Mouse (Mus musculus) midbrain, embryonic 16.5 days (tissue): ENCODE measurements around the gene Fbxl8. TPM values are rescaled to one million over a fixed set of nuclear protein-coding genes. Genes with fewer than 3 reads are reported as not detected.

Source experiments
- ATAC-seq: fragments of 200-750 bp; cut with Nextera tagmentation; 2 replicates; pipeline ENCODE4 v1.8.0; 2017; ENCODE audit warnings: moderate TSS enrichment
- H3K27ac ChIP-seq: fragments of 300-500 bp; sonication (generic); 2 replicates; pipeline ENCODE4 v1.5.1; 2014; ENCODE audit warnings: mild to moderate bottlenecking, low read length, mixed read lengths
- H3K27me3 ChIP-seq: fragments of 300-500 bp; sonication (generic); 2 replicates; pipeline ENCODE4 v1.6.1; 2014; ENCODE audit warnings: low read depth, low read length, mixed read lengths; ENCODE audit not compliant: control insufficient read depth, insufficient read depth
- H3K36me3 ChIP-seq: fragments of 300-500 bp; sonication (generic); 2 replicates; pipeline ENCODE4 v1.6.1; 2014; ENCODE audit warnings: mild to moderate bottlenecking, low read length, moderate library complexity, mixed read lengths; ENCODE audit not compliant: control insufficient read depth, insufficient read depth
- H3K4me1 ChIP-seq: fragments of 300-500 bp; sonication (generic); 2 replicates; pipeline ENCODE4 v1.6.1; 2014; ENCODE audit warnings: mild to moderate bottlenecking, low read length, mixed read lengths; ENCODE audit not compliant: control insufficient read depth, insufficient read depth
- H3K4me2 ChIP-seq: fragments of 300-500 bp; sonication (generic); 2 replicates; pipeline ENCODE4 v1.6.1; 2014; ENCODE audit warnings: mild to moderate bottlenecking, low read length, mixed read lengths
- H3K4me3 ChIP-seq: fragments of 300-500 bp; sonication (generic); 2 replicates; pipeline ENCODE4 v1.5.1; 2014; ENCODE audit warnings: low read depth, mild to moderate bottlenecking, low read length, moderate library complexity, mixed read lengths
- H3K9ac ChIP-seq: fragments of 300-500 bp; sonication (generic); 2 replicates; pipeline ENCODE4 v1.6.1; 2014; ENCODE audit warnings: low read depth, low read length, mixed read lengths
- H3K9me3 ChIP-seq: fragments of 300-500 bp; sonication (generic); replicated peaks from 2 replicates; pipeline ENCODE4 v1.6.1; 2014; ENCODE audit warnings: mild to moderate bottlenecking, low read length, mixed read lengths; ENCODE audit not compliant: control insufficient read depth, poor library complexity, severe bottlenecking
- WGBS: fragments of 180-500 bp; shearing (Covaris S2); extraction: QIAGEN DNeasy Blood & Tissue Kit; methylation state at CpG from one replicate; pipeline ENCODE4 v1.1.7; 2014; 5-methylcytosine and 5-hydroxymethylcytosine counted together
- polyA plus RNA-seq: library from polyadenylated mRNA; unstranded; fragments of >200 nt; fragmentation: Nextera tagmentation; extraction: Ambion mirVana; gene quantifications from 2 replicates; pipeline ENCODE4 v1.2.1, GENCODE M21; 2015

Fbxl8 gene
- polyA plus RNA-seq, 1 experiment from 2014 or later = 1.1 TPM

DNA sequence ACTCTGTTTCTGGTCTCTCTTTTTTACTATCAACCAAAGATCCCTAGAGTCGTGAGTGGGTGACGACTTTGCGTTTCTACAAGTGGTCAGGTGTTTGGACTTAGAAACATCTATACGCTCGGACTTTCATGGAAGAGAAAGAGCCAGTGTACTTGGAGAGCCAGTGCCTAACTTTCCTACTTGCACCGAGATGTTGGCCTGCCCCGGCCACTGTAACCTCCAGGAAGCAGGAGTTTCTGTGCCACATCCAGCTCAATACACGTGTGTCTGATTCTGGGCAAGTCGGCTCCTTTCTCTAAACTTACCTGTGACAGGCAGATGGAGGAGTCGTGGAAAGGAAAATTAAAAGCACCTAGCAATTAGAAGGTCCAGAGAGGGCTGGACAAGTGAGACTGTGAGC, 11.4 kb downstream of the Fbxl8 start, which contains the start of gene Nol3:
TSS of gene Nol3 (plus strand) at position 301 of the 400 bp plus-strand sequence.
- peak within 1 kb of the TSS; percentile 70 for H3K9ac ChIP-seq
- no peak for ATAC-seq

DNA sequence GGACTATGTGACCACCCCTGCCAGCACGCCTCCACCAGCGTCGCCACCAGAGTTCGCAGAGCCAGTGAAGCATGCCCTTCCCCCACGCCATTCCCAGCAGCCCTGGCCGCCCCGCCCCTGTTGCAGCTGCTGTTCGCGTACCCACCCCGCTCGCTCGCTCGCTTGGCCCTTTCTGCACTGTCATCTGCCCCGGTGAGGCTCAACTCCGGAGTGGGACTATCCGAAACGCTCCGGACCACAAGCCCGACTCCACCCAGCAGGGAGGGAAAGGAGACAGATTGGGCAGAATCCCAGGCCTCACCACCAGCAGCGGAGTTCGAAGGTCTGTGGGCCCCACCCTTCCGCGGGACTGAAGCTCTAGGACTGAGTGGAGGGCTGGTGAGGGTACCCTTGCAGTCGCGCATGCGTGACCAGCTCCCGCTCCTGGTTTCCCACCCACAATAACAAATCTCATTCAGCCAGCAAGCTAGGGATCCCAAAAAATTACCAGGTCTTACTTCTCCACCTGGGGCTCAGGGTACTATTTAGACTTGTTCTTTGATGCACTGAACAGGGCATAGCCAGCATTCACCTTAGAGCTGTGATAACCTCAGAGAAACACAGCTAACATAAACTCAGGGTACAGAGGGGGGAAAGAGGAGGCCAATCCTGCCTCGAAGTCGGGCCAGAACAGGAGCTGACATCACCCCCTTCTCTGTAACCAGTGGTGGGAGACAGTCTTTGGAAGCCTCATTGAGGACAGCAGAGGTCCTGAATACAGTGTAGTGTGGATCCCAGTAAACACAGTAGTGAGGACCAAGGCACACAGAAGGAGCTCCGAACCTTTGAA, 12.1 kb downstream of the Fbxl8 start:
- Histone ChIP-seq H3K9ac (peak overlapping the region; percentile 70), H3K4me3 (peak overlapping the region; percentile 55), H3K9me3 (no peaks in the 10 kb centered on the region), H3K27me3 (peaks cover 50% of the 10 kb centered on the region), H3K4me1 (peaks cover 18% of the 10 kb centered on the region), H3K36me3 (peaks cover 5% of the 10 kb centered on the region; the same call in 1 of the 2 replicates), H3K27ac (0 out of 2 replicates have a peak overlapping the region, but pooled peaks have one; percentile 33), H3K4me2 (peak overlapping the region; percentile 96)
- ATAC-seq = peak; percentile 70
- 2% methylated on average over 29 of the region's 30 CpGs for WGBS

More for the DNA sequence above, 11.4 kb downstream of the Fbxl8 start, which contains the start of gene Nol3:
- WGBS = 5% methylated on average over 10 of the region's 10 CpGs
- no peaks in the 10 kb centered on the region for H3K9me3 ChIP-seq
- 0 out of 2 replicates have a peak, but pooled peaks cover 3% of the 10 kb centered on the region for H3K36me3 ChIP-seq
- peak within 1 kb of the TSS; percentile 55 for H3K4me3 ChIP-seq
- H3K4me1 ChIP-seq = peaks cover 18% of the 10 kb centered on the region
- H3K27ac ChIP-seq = 0 out of 2 replicates have a peak within 1 kb of the TSS, but pooled peaks have one; percentile 33
- peaks cover 57% of the 10 kb centered on the region for H3K27me3 ChIP-seq
- peak within 1 kb of the TSS; percentile 96 for H3K4me2 ChIP-seq

DNA sequence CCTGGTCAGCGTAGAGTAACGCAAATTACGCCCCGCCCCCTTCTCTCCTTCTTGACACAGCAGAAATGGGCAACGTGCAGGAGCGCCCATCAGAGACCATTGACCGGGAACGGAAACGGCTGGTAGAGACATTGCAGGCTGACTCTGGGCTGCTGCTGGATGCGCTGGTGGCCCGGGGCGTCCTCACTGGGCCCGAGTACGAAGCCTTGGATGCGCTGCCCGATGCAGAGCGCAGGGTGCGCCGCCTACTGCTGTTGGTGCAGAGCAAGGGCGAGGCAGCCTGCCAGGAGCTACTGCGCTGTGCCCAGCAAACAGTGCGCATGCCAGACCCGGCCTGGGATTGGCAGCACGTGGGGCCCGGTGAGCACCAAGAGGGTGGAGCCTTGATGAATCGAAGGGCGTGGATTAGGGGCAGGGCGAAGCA, 14.5 kb downstream of the Fbxl8 start:
- Histone ChIP-seq H3K4me1 (peaks cover 18% of the 10 kb centered on the region), H3K9ac (peak overlapping the region; percentile 49; the same call in 1 of the 2 replicates), H3K36me3 (peaks cover 15% of the 10 kb centered on the region), H3K4me3 (peak overlapping the region; percentile 16; the same call in 1 of the 2 replicates), H3K27ac (no peak overlapping the region), H3K9me3 (no peaks in the 10 kb centered on the region), H3K4me2 (peak overlapping the region; percentile 50), H3K27me3 (peaks cover 30% of the 10 kb centered on the region)
- WGBS = 2% methylated on average over 27 of the region's 28 CpGs
- peak; percentile 49 for ATAC-seq

DNA sequence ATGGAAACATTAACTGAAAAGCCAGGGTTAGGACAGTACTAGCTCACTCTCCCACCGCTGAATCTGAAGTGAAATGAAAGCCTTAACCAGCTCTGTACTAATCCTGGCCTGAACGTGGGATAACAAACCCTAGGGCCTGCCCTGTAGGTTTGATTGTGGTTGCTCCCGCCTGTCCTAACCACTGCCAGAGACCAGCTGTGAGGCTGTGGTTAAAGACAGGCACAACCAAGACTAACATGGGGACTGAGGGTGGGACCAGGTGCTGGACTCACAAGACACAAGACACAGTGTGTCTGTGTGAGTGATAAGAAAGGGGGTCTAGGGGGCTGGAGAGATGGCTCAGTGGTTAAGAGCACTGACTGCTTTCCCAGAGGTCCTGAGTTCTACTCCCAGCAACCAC, 16.1 kb downstream of the Fbxl8 start:
- Histone ChIP-seq H3K36me3 (peaks cover 20% of the 10 kb centered on the region), H3K27ac (no peak overlapping the region), H3K4me3 (no peak overlapping the region), H3K9me3 (no peaks in the 10 kb centered on the region), H3K9ac (no peak overlapping the region), H3K4me2 (no peak overlapping the region), H3K27me3 (peaks cover 15% of the 10 kb centered on the region), H3K4me1 (peaks cover 20% of the 10 kb centered on the region)
- 66% methylated on average over 3 of the region's 3 CpGs for WGBS
- no peak for ATAC-seq

DNA sequence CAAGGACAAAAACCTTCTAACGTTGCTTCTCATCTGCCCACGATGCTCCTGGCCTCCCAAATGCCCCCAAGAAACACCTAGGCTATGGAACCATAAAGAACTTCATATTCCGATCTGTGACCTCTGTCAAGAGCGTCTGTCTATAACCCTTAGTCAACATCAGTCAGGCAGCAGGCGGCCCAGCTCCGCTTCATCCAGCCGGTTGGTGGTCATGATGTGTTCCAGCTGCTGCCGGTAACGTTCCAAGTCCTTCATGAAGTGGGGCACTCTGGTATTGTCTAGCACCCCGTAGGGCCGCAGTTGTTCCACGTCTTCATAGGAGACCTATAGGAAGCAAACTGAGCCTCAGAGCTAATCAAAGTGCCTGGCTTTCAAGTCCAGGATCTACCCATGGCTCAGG, 17.4 kb downstream of the Fbxl8 start:
- peaks cover 21% of the 10 kb centered on the region for H3K4me1 ChIP-seq
- peaks cover 20% of the 10 kb centered on the region for H3K36me3 ChIP-seq
- H3K4me3 ChIP-seq = no peak overlapping the region
- no peak overlapping the region for H3K27ac ChIP-seq
- peaks cover 11% of the 10 kb centered on the region for H3K27me3 ChIP-seq
- WGBS = 88% methylated on average over 12 of the region's 12 CpGs
- H3K9ac ChIP-seq = no peak overlapping the region
- H3K4me2 ChIP-seq = no peak overlapping the region
- no peaks in the 10 kb centered on the region for H3K9me3 ChIP-seq
- no peak for ATAC-seq

DNA sequence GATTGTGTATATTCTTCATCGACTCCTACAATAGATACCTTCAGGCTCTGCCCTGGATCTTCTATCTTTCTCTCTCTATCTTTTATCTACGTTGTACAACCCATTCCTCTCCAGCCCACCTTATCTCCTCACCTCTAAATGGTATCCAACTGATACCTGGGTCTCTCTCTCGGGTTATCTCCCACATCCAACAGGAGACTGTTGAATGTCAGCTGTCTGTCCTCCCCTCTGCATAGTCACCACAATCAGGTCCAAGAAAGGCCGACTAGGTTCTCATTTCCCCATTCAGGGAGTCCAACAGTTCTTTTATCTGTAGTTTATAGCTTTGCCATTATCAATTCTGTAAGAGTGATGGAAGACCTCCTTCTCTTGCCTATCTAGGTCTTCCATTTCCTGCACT, 17.8 kb downstream of the Fbxl8 start:
- Histone ChIP-seq H3K9ac (no peak overlapping the region), H3K4me1 (peaks cover 21% of the 10 kb centered on the region), H3K4me3 (no peak overlapping the region), H3K27me3 (peaks cover 7% of the 10 kb centered on the region; the same call in 1 of the 2 replicates), H3K9me3 (no peaks in the 10 kb centered on the region), H3K27ac (no peak overlapping the region), H3K4me2 (no peak overlapping the region), H3K36me3 (peaks cover 20% of the 10 kb centered on the region)
- ATAC-seq = no peak
- 88% methylated on average over 4 of the region's 4 CpGs for WGBS

DNA sequence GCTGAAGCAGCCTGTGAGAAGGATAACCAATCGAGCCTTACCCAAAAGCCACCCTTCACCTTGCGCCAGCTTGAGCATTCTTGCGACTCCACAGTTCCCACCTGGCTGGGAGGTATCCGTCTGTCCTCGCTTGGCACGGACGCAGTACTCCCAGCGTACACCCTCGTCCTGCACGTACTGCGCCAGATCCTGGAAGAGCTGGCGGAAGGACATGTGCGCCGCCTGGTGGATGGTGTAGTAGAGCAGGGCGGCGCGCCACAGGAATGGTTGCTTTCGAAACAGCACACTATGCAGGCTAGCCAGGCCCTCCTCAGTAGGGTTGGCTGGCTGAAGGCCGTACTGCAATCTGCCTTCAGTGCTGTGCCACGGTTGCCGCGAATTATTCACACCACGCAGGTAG, 18.6 kb downstream of the Fbxl8 start:
- Histone ChIP-seq H3K27ac (no peak overlapping the region), H3K9ac (no peak overlapping the region), H3K4me3 (no peak overlapping the region), H3K27me3 (peaks cover 2% of the 10 kb centered on the region; the same call in 1 of the 2 replicates), H3K4me2 (no peak overlapping the region), H3K36me3 (peaks cover 20% of the 10 kb centered on the region), H3K4me1 (peaks cover 30% of the 10 kb centered on the region), H3K9me3 (no peaks in the 10 kb centered on the region)
- ATAC-seq = no peak
- WGBS = 28% methylated on average over 23 of the region's 23 CpGs

DNA sequence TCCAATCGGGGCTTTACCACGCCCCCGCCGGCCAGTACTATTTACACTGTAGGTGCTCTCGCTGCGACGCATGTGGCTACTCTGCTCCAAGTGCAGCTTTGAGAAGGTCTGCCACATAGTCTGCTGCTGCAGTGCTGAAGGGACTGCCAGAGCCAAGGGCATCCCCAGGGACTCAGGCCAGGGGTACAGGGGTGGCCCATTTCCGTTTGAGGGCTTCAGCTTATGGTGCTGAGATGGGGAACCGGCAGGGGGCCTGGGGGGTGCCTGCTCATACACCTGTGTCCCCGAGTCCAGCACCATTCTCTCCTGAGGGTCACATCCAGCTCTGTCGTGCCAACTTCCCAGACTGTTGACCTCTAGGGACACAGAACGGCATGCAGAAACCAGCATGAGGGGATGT, 21.1 kb downstream of the Fbxl8 start:
- Histone ChIP-seq H3K4me1 (peaks cover 36% of the 10 kb centered on the region), H3K27ac (no peak overlapping the region), H3K4me2 (no peak overlapping the region), H3K27me3 (no peaks in the 10 kb centered on the region; the same call in 1 of the 2 replicates), H3K9me3 (no peaks in the 10 kb centered on the region), H3K36me3 (peaks cover 17% of the 10 kb centered on the region), H3K4me3 (no peak overlapping the region), H3K9ac (peak overlapping the region; percentile 36; the same call in 1 of the 2 replicates)
- 46% methylated on average over 12 of the region's 12 CpGs for WGBS
- ATAC-seq = no peak

DNA sequence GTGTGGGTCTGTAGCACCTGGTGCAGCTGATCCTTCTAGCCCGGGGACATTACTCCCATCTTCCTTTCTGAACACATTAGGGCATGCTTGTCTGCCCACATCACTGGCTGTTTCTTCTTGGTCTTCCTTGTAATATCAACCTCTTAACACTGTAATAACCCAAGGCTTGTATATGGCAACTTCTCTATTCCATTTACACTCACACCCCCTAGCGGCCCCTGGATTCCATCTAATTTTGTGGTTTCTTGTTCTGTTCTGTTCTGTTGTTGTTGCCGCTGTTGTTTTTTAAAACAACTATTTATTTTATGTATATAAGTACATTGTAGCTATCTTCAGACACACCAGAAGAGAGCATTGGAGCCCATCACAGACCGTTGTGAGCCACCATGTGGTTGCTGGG, 22.5 kb downstream of the Fbxl8 start:
- Histone ChIP-seq H3K4me2 (peak overlapping the region; percentile 79), H3K9me3 (no peaks in the 10 kb centered on the region), H3K9ac (no peak overlapping the region), H3K27ac (no peak overlapping the region), H3K27me3 (no peaks in the 10 kb centered on the region; the same call in 1 of the 2 replicates), H3K4me1 (peaks cover 41% of the 10 kb centered on the region), H3K4me3 (no peak overlapping the region), H3K36me3 (peaks cover 12% of the 10 kb centered on the region)
- ATAC-seq = no peak
- WGBS = 88% methylated on average over 4 of the region's 4 CpGs
